Mouse (Mus musculus): ENCODE data around the gene Mcoln2.

GRCm38 (mm10) chr3:146152913-146153312 lies 3.3 kb downstream of the Mcoln2 start:
- TF ChIP-seq BHLHE40 (IDR thresholded peaks at IDR 0.05; ENCODE audit: borderline replicate concordance, low read depth, low read length): no peak
- no peak for TF ChIP-seq USF1 (IDR thresholded peaks at IDR 0.05; ENCODE audit: low read depth, low read length)
- TF ChIP-seq CTCF (IDR thresholded peaks at IDR 0.05 in 2 of 3, conservative IDR thresholded peaks at IDR 0.05 in 1 of 3; ENCODE audit: control insufficient read depth in 1 of 3, insufficient read depth in 1 of 3, low read depth in 2 of 3, low read length in 3 of 3, poor library complexity in 1 of 3, severe bottlenecking in 1 of 3): no peak
- TF ChIP-seq POLR2A (IDR thresholded peaks at IDR 0.05; ENCODE audit: control insufficient read depth in 1 of 2, insufficient read depth in 1 of 2, low read depth in 1 of 2, low read length in 2 of 2, poor library complexity in 1 of 2): no peak
- TF ChIP-seq ZKSCAN1 (IDR thresholded peaks at IDR 0.05; ENCODE audit: low read depth, low read length): no peak
- TF ChIP-seq USF2 (IDR thresholded peaks at IDR 0.05; ENCODE audit: borderline replicate concordance in 1 of 2, insufficient read depth in 1 of 2, low read depth in 1 of 2, low read length in 2 of 2): no peak
- TF ChIP-seq EP300 (IDR thresholded peaks at IDR 0.05; ENCODE audit: low read depth in 1 of 2, low read length in 2 of 2): no peak
- no peak for TF ChIP-seq E2F4 (IDR thresholded peaks at IDR 0.05; ENCODE audit: borderline replicate concordance, low read depth, low read length)
- TF ChIP-seq ETS1 (IDR thresholded peaks at IDR 0.05; ENCODE audit: low read depth, low read length): no peak
- TF ChIP-seq MAX (IDR thresholded peaks at IDR 0.05; ENCODE audit: low read length): no peak
- TF ChIP-seq UBTF (IDR thresholded peaks at IDR 0.05; ENCODE audit: borderline replicate concordance, insufficient read depth, low read depth, low read length): no peak
- TF ChIP-seq GATA1 (IDR thresholded peaks at IDR 0.05; ENCODE audit: low read depth, low read length): no peak
- no peak for TF ChIP-seq NELFE (IDR thresholded peaks at IDR 0.05; ENCODE audit: low read depth, low read length)
